Mouse (Mus musculus): ENCODE data around the gene Timm8b.
"Not testable (repeated sequence)": the region's sequence is repeated elsewhere in the genome, so short reads cannot be mapped to it uniquely, and the experiment has no call there.

The Timm8b gene

GRCm38 (mm10) chr9:50602055-50602845 lies 1.5 kb upstream of the Timm8b start:
- DNase-seq (ENCODE audit: low spot score), result no peak

DNA sequence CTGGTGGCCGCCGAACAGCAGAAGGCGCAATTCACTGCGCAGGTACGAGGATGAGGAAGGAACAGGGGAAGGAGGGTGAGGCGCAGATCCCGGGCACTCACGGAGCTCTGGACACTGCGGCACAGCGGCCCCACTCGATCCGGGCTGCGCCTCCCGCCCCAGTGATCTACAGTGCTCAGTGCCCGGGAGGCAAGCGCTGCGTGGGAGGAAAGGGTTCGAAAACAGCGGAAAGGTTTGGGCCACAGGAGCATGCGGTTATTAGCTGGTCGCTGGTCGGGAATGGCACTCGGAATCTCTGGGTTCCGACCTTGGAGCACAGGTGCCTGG lies 251 bp downstream of the Timm8b start:
- DNase-seq (ENCODE audit: low spot score), result no peak

- no peak for DNase-seq (ENCODE audit: low spot score)
These were observed 628 bp downstream of the Timm8b start for GRCm38 (mm10) chr9:50604338-50604737.

GRCm38 (mm10) chr9:50612115-50612514 lies 8.4 kb downstream of the Timm8b start:
- no peak for DNase-seq (ENCODE audit: low spot score)

DNA sequence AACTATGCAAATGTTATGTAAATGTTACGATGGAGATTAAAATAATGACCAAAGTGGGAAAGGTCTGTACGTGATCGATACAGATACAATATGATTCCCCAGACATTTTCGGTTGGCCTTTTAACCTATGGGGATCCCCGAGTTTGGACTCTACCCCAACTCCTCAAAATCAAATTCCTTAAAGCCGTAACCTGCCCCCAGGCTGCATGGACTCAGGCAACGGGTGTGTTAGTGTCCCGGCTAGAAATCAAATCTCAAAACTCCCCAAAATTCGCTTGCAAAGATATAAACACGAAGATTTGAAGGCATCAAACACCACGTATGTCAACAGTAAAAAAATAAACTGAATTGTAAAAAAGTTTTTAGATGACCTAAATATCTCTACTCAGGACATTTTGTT lies 12.5 kb downstream of the Timm8b start:
- DNase-seq (ENCODE audit: low spot score), result no peak

DNA sequence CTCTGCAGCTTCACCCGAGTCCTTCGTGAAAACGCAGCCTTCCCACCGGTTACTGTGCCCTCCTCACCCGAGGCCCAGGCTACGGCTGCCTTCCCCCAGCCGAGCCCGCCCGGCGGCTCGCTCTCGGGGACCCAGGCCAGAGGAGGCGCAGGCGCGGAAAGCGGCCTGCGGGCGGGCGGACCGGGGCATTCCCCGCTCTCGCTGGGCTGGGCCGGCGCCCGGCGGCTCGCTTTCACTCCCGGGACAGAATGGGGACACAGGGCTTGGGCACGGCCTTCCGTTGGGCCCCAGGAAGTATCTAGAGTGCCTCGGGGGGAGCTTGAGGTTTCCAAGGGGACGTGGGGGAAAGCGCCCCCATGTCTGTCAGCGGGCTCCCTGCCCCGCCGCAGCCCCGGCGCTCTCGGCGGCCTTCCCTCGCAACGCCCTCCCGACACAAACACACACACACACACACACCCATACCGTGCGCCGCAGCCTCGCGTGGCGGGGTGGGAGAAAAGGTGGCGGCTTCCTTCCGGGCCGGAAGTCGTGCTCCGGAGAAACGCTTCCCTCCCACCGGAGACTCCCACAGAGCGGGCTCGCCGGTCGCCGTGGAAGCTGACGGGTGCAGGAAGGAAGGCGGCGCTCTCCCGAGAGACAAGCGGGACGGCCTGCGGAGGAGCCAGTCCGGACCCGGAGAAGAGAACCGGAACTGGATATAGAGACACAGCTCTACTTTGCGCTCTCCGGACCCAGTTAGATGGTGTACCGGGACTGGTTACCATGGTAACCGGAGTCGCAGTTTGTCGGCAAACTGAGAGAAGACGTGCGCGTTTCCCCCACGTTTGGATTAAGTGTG lies 13.3 kb downstream of the Timm8b start, which contains the start of the genes Pih1d2 and Nkapd1:
Gene Pih1d2, plus strand, starts transcription at position 556 of the 838 bp plus-strand sequence.
Gene Nkapd1, minus strand, starts transcription at position 699 of the 838 bp plus-strand sequence.
- DNase-seq (ENCODE audit: low spot score), result peak; percentile 90

DNA sequence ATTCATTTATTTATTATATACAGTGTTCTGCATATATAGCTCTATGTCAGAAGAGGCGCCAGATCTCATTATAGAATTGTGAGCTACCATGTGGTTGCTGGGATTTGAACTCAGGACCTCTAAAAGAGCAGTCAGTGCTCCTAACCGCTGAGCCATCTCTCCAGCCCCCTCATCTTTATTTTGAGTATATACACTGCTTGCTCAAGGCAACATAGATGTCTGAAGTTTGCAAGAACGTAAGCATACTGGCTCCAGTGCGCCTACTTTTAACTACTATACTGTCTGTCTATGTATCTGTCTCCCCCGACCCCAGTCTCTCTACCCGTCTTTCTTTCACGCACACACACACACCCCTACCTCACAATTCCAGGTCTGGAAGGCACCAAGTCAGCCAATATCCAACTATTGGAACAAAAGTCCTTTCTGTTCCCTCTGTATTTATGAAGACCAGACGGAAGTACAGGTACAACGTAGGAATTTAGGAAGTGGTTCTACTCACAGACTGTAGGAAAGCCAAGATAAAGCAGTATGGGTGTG lies 14.2 kb downstream of the Timm8b start:
- no peak for DNase-seq (ENCODE audit: low spot score)

- DNase-seq (ENCODE audit: low spot score), result not testable (repeated sequence)
These were observed 27.2 kb downstream of the Timm8b start for GRCm38 (mm10) chr9:50630903-50631302.

- no peak for DNase-seq (ENCODE audit: low spot score)
These were observed 28.4 kb downstream of the Timm8b start for GRCm38 (mm10) chr9:50632016-50632688.

DNA sequence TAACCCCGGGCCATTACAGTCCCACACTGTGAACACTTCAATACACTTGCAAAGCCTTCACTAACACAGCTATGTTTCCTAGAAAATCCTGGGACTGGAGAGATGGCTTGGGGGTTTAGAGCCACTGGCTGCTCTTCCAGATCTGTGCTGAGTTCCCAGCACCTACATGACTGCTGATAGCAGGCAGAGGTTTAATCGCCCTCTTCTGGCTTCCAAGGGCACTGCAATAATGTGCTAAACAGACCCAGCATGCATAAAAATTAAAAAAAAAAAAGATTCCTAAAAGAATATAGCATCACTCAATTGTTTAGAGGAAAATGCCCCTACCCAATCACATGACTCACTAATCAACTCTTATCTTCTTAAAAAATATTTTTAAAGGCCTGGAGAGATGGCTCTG lies 29.3 kb downstream of the Timm8b start:
- DNase-seq (ENCODE audit: low spot score), result no peak

- DNase-seq (ENCODE audit: low spot score), result no peak
These were observed 30.6 kb downstream of the Timm8b start for GRCm38 (mm10) chr9:50634270-50634669.

DNA sequence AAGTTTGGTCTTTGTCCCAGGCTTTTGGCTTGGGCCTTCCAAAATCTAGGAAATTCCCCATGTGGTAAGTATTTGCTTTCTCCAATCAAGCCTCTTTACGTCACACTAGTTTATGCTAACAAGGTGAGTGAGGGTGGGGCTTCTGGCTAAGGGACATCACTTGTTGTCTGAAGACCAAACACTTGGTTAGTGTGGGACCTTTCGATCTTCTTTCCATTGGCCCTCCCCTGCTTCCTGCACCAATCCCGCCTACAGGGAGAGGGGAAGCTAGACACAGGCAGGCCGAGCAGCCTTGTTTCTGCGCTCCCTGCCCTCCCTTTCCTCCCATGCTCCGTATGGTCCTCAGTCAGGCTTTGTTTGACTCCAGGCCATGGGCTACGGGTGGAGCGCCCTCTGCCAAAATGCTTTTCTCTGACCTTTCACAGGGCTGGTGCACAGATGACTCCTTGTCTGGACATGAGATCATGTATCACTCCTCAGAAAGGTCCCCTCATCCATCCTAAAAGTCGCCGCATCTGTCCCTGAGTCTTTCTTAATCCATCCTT lies 43.2 kb downstream of the Timm8b start:
- DNase-seq (ENCODE audit: low spot score), result no peak

DNA sequence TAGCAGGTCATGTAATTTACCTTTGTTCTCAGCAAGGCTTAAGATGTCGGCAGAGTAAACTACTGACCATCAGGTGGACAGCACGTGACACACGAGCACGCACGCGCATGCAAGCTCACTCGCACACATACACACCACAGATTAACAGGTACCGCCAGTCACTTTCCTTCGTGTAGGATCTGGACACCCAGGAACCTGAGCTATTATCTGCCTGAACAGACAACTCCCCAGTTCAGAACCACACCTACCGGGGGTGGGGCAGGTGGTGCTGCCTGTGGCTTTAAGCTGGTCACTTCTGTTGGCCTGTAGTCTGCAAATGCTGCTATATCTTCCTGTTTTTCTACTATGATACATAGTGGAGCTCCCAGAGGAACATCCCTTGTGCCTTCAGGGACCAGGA lies 46.8 kb downstream of the Timm8b start:
- DNase-seq (ENCODE audit: low spot score), result no peak

Measured in testis, postnatal 14 days (tissue).